Comparison of ENCODE assay signal across 8 mouse cellular contexts in the genomic region with DNA sequence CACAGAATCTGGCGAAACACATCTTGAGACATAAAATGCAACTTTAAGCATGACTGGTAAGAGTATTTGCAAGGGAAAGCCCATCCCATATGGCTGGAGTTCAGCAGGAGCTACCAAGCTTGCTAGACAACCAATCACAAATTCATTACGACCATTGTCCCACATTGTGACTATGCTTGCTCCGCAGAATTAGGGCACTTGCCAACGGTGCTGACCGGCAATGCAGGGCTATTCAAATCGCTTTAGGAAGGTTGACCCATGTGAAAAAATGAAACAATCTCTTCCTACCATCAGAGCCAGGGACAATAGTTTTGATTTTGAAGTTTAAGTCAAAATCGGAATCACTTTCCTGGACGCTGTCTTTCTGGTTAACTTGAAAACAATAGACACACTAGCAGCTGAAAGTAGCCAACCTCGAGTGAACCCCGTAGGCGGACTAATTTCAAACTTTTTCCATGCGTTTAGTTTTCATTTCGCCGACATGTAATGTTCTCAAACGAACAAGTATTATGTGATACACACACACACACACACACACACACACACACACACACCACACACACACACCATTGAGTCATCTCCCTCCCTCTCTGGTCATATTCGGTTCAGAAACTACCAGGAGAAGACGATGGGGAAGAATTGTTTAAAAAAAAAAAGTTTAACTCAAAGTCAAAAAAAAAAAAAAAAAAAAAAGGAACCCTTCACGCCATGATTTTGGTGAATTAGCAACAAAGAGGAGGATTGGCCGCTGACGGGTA. TPM values are rescaled to one million over a fixed set of nuclear protein-coding genes. Genes with fewer than 3 reads are reported as not detected.
A peak's percentile ranks its signal among the peaks of the same experiment; 100 is the strongest.
DNase-seq lines count a peak whose midpoint lies in the region; ATAC-seq and TF ChIP-seq lines count a peak whose summit lies in the region.

A gene (plus strand): TSS at position 701 of the 758 bp plus-strand sequence.

- peak within 1 kb of the TSS; percentile 97 for H3K27ac ChIP-seq in hindbrain, postnatal 0 days
- peak within 1 kb of the TSS; percentile 86 for H3K27ac ChIP-seq in testis, adult 2 months (ENCODE audit: control insufficient read depth, insufficient read depth, low read depth, low read length)

- H3K27me3 ChIP-seq in hindbrain, postnatal 0 days (ENCODE audit: insufficient read depth, low read length) = no peaks in the 10 kb centered on the region
- H3K27me3 ChIP-seq in testis, adult 2 months (ENCODE audit: control insufficient read depth, insufficient read depth, low read length) = no peaks in the 10 kb centered on the region

- TF ChIP-seq CTCF in hindbrain, postnatal 0 days (IDR thresholded peaks at IDR 0.05; ENCODE audit: low read depth) = no peak
- no peak for TF ChIP-seq CTCF in testis, adult 2 months (IDR thresholded peaks at IDR 0.05; ENCODE audit: control insufficient read depth, insufficient read depth, insufficient replicate concordance, low read depth, low read length)

- DNase-seq in spleen, postnatal 10 days (ENCODE audit: low spot score in 2 of 2) = peak; percentile 32 to 43
- no peak for DNase-seq in spleen, postnatal 4 days (ENCODE audit: low spot score in 2 of 2)
- peak; percentile 70 to 81 for DNase-seq in cerebellum, postnatal 14 days
- DNase-seq in gastrocnemius, postnatal 14 days = peak; percentile 47
- peak; percentile 67 for DNase-seq in hindbrain, postnatal 0 days (ENCODE audit: low spot score)
- DNase-seq in left cerebral cortex, postnatal 36 days (ENCODE audit: low spot score in 2 of 2) = no peak

- H3K36me3 ChIP-seq in hindbrain, postnatal 0 days (ENCODE audit: insufficient read depth, low read length) = no peaks in the 10 kb centered on the region
- H3K36me3 ChIP-seq in testis, adult 2 months (ENCODE audit: control insufficient read depth, insufficient read depth, low read length) = no peaks in the 10 kb centered on the region

- ATAC-seq in hindbrain, postnatal 0 days = peak; percentile 36; the same call in 1 of the 2 replicates
- no peak for ATAC-seq in megakaryocyte-erythroid progenitor cell, adult 5-6 weeks (replicated peaks; ENCODE audit: low FRiP score, low TSS enrichment, poor library complexity, severe bottlenecking)

- H3K4me1 ChIP-seq in hindbrain, postnatal 0 days (ENCODE audit: insufficient read depth, low read length) = peaks cover 12% of the 10 kb centered on the region
- H3K4me1 ChIP-seq in testis, adult 2 months (ENCODE audit: control insufficient read depth, insufficient read depth, low read length) = peaks cover 13% of the 10 kb centered on the region

- H3K4me3 ChIP-seq in hindbrain, postnatal 0 days (ENCODE audit: low read length) = peak within 1 kb of the TSS; percentile 90
- H3K4me3 ChIP-seq in testis, adult 2 months (ENCODE audit: control insufficient read depth, low read depth, low read length) = peak within 1 kb of the TSS; percentile 96

- intact Hi-C loops in gastrocnemius, postnatal 14 days (cut with DNase I; ENCODE audit: low total_unique reads) = no loop called here
- intact Hi-C loops in left cerebral cortex, postnatal 36 days (cut with DNase I) = loop anchor here (2.0 kb wide), 1 partner anchor 20 kb away; no protein-coding TSS in a partner anchor

- peak within 1 kb of the TSS; percentile 92 for H3K9ac ChIP-seq in hindbrain, postnatal 0 days (replicated peaks; ENCODE audit: low read length)

- H3K9me3 ChIP-seq in hindbrain, postnatal 0 days (ENCODE audit: low read length) = no peaks in the 10 kb centered on the region

- TF ChIP-seq POLR2A in testis, adult 2 months (IDR thresholded peaks at IDR 0.05; ENCODE audit: control insufficient read depth, low read depth, low read length) = 0 out of 2 replicates have a peak, but pooled peaks have one; percentile 14

- 1% methylated on average over 20 of the region's 20 CpGs for WGBS in hindbrain, postnatal 0 days

- H3K4me2 ChIP-seq in hindbrain, postnatal 0 days (ENCODE audit: low read depth, low read length) = peak within 1 kb of the TSS; percentile 86

RNA-seq across cellular contexts. Expression of the gene that starts here (rescaled TPM):
- 10 to 100 TPM; 31.5 to 40.9 TPM for total RNA-seq in gastrocnemius, postnatal 14 days (2021)
- total RNA-seq in hindbrain, postnatal 0 days (2014; rRNA removed) = 17.5 and 20.6 TPM in 2 replicates
- polyA plus RNA-seq in hindbrain, postnatal 0 days (2015; fragmentation: Nextera tagmentation; extraction: Ambion mirVana) = 4.2 and 4.6 TPM in 2 replicates
- total RNA-seq in left cerebral cortex, postnatal 36 days (2021) = 10 to 100 TPM; 10.5 to 16.1 TPM
- 27.8 and 33.9 TPM in 2 replicates for total RNA-seq in megakaryocyte-erythroid progenitor cell, adult 5-6 weeks (2014; fragmentation: Nextera tagmentation)
- total RNA-seq in megakaryocyte-erythroid progenitor cell, adult 5-6 weeks (2017) = 24.5 and 53.7 TPM in 2 replicates
- 10.2 and 14.6 TPM in 2 replicates for polyA plus RNA-seq in testis, adult 2 months (2012; rRNA removed)

Comparison
In these comparisons a context has a peak if more than half of its experiments do, and no peak if none do; other contexts are left out.
1. DNase-seq: peak in spleen, postnatal 10 days (2 of 2), cerebellum, postnatal 14 days (2 of 2), gastrocnemius, postnatal 14 days (single experiment) and hindbrain, postnatal 0 days (single experiment); none in spleen, postnatal 4 days (0 of 2) and left cerebral cortex, postnatal 36 days (0 of 2).